Mouse (Mus musculus) 416B (cell line): ENCODE results near the gene Bax.

Source experiments
- DNase-seq: peaks from one replicate; pipeline ENCODE4 v3.0.0; 2011; ENCODE audit warnings: low read depth

Bax gene

DNA sequence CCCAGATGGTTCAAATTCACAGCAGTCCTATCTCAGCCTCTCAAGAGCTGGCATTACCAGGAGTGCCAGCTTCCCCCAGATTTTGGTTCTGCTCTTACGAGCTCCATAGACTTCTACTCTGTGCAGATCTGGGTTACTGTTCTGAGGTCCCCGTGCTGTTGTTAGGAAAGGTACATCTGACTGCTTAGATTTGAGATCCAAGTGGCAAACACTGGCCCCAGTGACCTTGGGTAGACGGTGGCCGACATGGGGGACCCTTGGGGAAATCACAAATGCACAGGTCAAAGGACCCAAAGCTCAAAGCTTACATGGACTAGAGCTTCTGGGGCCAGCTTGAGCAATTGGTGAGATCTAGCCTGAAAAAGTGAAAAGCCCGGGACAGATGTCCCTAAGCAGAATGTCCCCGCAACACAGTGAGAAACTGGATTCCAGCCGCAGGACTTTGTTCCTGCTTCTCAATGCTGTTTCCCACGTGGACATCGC lies 9.9 kb downstream of the Bax start:
- no peak for DNase-seq

DNA sequence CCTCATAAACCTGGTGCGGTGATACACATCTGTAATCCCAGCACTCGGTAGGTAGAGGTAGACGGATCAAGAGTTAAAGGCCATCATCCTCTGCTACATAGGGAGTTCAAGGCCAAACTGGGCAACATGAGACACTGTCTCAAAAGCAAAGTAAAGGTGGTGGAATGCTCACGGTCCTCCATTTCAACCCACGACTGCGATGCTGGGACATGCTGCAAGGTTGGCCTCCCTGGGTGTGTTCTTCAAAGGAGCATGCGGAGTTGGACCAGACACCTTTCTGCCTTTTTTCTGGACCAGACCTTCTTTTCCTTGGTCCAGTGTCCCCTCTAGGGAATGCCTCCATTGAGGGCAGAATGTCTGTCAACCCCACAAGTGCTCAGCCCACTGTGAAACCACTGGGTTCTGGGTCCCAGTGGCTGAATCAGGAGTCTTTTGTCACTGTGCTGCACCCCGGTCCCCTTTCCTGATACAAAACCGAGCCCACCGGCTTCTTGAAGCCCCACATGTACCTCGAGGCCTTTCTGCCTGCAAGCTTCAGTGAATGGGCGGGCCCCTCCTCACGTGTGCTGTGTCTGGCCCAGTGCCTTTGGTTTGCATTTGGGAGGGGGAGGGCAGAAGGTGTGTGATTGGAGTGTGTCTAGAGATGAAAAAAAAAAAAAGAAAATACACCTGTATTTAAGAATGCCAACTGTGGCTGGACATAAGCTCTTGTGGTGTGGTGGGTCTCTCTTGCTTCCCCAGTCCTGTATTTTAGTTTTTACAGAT lies 10.6 kb downstream of the Bax start:
- DNase-seq = no peak

DNA sequence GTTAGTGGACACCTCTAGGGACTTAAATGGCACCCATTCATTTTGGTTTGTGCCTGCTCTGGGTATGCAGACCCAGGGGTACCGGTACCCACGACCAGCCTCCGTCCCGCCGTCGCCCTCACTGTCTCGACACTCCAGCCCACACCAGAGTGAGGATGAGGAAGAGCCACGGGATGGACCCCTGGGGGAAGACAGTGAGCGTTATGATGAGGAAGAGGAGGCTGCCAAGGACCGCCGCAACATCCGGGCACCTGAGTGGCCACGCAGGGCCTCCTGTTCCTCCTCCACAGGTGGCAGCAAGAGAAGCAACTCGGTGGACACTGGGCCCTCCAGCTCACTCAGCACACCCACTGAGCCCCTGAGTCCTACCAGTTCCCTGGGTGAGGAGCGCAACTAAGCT lies 11.7 kb downstream of the Bax start:
- DNase-seq = no peak

DNA sequence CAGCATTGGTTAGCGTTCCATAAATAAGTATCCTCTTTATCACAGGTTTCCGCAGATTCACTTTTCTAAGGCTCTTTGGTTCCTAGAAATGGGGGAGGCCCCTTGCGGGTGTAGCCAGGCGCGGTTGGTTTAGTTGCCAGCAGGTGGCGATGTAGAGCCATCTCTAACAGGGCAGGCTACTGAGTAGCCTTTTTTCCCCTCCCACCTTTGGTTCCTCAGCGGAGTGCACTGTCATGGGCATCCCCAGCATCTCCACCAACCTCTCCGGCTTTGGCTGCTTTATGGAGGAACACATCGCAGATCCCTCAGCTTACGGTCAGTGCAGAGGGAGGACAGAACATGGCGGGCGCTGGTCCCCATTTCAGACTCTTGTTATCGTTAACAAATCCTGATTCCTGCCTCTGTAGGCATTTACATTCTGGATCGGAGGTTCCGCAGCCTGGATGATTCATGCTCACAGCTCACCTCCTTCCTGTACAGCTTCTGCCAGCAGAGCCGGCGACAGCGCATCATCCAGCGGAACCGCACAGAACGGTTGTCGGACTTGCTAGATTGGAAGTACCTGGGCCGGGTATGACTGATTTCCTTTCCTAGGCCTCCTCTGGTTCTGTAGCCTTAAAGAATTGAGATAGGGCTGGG lies 15.2 kb downstream of the Bax start:
- peak; percentile 84 for DNase-seq

DNA sequence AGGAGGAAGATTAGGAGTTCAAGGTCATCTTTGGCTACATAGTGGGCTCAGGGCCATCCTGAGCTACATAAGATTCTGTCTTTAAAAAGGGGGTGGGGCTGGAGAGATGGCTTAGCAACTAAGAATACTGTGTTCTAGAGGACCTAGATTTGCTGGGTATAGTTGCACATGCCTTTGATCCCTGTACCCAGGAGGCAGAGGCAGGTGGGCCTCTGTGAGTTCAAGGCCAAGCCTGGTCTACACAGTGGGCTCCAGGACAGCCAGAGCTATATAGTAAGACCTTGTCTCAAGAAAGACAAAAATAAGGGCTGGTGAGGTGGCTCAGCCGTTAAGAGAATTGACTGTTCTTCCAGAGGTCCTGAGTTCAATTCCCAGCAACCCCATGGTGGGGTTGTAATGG lies 16.7 kb downstream of the Bax start:
- no peak for DNase-seq

DNA sequence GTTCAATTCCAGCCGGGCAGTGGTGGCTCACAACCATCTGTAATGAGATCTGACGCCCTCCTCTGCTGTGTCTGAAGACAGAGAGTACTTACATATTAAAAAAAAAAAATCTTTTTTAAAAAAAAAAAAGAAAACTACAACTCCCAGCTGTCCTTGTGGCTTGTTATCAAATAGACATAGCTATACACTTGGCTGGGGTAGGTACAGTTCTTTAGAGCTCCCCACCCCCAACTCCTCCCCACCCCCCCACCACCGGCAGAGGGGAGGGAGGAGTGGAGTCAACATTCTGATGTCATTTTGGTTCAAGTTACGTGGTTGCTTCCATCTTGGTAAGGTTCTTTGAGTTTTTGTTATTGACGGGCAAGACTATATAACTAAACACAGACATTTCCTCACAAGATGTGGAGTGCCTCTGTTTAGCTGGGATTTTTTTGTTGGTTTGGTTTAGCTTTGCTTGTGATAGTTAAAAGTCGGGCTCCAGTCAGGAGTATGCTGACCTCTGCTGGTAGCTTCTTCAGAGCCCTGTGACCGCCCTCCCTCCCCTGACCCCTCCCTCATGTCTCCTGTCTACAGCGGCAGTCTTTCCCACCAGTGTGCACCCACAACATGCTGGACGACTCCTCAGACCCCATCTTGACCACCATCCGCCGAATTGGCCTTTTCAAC lies 19.2 kb downstream of the Bax start:
- peak; percentile 46 for DNase-seq

DNA sequence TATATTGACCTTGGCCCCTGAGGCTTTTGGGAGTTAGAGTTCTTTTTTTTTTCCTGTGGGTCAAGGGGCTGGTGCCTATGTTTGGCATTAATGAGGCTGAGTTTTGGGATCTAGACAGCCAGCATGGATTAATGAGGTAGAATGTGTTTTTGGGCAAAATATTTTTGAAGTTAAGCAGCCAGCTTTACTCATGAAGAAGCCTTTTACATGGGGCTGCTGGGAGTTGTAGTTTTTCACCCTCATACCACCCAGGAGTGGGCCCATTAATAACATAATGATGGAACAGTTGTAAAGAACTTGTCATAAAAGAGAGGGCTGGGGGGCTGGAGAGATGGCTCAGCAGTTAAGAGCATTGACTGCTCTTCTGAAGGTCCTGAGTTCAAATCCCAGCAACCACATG lies 20.1 kb downstream of the Bax start:
- no peak for DNase-seq

DNA sequence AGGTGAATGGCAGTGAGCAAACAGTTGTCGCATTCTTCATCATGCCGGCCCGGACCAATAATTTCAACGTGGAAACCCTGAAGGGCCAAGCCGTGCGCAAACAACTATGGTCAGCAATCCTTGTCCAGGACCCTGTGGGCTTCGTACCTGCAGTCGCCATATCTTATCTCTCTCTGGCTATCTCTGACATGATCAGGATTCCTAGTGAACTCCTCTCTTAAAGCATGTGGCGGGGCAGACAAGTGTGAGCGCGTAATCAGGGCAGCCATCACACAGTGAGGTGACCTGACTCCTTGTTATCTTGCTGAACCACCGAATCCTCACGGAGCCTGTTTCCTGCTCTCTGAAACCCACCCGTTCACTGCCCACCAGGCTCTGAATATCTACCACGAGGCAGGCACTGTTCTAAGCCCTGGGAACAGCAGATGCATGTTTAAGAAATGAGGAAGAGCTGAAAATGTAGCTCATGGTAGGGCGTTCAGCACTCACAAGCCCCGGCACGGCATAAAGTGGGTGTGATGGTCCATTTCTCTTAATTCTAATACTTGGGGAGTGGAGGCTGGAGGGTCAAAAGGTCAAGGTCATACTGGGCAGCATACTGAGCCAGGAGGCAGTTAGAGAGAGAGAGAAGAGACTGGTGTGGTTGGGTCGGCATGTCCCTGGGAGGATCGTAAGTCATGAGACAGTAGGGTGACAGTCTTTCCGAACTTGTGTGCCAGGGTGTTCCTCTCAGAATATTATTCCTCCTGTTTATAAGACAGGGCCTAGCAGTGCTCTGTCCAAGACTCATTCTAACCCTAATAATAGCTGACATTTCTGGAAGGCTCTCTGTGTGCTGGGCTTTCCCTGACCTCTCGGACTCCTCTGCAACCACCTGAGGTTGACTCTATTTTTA lies 22.9 kb downstream of the Bax start:
- no peak for DNase-seq

DNA sequence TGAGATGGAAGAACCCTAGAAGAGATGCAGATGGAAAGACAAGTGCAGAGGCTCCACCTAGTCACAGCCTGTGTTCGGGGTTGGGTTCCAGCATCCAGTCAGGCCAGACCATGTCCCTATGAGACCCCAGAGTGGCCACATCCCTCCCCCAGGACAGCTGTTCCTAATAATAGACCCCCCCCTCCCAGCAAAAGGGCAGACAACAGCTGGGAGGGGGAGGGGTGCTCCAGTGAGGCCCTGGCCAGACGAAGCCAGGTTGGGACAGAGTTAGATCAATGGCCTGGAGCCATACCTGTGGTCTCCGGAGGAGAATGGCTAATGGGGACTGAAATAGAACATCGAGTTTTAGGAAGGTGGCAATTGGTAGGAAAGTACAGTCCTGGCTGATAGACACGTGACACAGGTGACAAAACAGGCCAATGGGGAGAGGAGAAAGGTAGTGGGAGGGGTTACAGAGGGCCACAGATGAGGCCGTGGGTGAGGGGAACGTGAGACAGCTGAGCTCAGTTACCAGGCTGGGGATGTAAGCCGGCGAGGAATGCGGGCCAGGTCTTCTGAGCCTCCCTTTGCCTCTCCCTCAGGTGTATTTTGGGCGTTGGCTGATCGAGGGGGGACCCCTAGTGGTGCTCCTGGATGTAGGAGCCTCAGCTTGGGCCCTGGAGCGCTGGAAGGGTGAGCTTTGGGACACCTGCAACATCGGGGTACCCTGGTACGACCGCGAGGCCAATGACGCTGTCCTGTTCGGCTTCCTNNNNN lies 29.0 kb downstream of the Bax start, which contains the start of gene Ruvbl2:
Gene Ruvbl2, minus strand, starts transcription at position 576 of the 756 bp plus-strand sequence.
- no peak for DNase-seq

DNA sequence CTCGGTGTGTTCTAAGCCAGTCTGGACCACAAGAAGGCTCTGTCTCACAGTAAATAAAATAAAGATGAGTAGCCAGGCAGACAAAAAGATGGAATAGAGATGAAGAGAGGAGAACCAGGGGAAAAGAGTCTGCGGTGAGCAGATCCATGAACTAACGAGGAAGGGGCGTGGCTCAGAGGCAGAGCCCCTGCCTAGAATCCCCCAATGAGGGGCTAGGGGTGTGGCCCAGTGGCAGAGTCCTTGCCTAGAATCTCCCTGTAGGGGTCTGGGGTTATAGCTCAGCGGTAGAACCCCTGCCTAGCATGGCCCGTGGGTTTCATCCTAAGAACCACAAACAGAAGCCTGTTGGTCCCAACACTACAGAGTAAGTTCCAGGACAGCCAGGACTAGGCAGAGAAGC lies 29.7 kb downstream of the Bax start:
- no peak for DNase-seq

DNA sequence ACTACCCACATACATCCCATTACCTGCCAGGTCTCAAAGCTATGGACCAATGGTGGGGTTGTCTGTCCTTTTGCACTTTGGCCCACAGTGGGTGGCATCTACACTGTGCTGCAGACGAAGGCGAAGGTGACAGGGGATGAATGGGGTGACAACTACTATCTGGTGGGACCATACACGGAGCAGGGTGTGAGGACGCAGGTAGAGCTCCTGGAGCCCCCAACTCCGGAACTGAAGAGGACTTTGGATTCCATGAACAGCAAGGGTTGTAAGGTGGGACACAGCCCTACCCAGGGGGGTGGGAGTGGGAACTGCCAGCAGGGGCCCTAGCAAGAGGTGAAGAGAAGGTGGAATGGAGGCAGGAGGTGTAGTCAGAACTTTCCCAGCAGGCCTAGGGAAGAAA lies 30.3 kb downstream of the Bax start:
- DNase-seq = no peak

DNA sequence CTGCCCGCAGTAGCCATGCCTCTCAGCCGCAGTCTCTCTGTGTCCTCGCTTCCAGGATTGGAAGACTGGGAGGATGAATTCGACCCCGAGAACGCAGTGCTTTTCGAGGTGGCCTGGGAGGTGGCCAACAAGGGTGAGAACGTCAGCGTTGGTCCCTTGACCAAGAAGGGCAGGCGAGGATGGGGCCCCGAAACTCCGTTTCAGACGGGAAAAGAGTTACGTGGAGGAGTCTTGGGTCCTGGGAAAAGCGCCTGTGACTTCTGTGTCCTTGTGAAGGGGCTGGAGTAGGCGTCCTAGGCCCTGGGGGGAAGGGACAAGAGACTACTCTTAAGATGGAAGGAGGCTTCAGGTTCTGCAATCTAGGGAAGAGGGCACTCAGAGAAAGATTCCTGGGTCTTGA lies 31.7 kb downstream of the Bax start:
- DNase-seq = no peak

DNA sequence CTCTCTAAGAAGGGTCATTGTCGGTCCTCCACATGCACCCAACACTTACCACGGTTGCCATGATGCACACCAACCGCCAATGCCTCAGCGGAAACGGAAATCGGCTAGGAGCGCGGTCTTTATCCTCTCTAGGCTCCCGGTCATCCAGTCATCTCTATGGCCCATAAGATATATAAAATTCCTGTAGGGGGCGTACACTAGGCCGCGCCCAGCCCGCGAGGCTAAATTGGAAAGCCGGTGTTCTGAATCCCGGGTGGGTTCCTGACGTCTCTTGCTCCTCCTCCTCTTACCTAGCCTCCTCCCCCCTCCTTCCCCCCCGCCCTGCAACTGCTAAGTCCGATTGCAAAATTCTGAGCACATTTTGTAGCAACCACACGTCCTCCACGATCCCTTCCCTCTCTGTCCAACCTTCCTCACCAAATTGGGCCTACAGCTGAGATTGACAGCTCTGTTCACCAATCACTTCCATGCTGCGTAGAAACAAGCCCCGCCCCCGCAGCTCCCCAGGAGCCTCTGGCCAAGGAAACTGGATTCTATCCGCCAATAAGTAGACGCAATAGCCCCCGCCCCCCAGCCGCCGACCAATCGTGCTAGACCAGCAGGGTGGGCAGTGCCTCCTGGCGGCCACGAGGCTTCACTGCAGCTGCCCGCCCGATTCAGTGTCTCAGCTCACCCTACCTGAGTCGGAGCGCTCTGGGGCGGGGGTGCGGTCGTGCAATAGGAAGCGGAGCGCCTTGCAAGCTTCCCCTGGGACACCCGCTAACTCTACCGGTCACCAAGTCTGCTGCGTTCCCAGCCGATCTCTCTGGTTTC lies 32.3 kb downstream of the Bax start, which contains the start of gene Gys1:
Gene Gys1, plus strand, starts transcription at position 642 of the 813 bp plus-strand sequence.
- peak; percentile 100 for DNase-seq

DNA sequence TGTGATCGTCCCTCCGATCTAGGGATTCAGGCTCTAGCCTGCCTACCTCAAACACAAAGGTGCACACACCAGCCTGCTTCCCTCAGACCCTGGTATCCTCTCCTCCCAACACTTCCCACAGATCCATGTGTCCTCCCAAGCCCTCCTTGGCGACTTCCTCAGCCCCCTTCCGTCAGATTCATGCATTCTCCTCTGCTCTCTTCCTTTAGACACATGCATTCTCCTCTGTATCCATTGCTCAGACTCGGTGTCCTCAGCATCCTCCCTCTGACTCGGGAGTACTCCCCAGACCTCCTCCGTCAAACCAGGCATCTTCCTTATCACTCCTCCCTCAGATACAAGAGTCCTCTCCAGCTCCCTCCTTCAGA lies 32.9 kb downstream of the Bax start:
- DNase-seq = no peak

DNA sequence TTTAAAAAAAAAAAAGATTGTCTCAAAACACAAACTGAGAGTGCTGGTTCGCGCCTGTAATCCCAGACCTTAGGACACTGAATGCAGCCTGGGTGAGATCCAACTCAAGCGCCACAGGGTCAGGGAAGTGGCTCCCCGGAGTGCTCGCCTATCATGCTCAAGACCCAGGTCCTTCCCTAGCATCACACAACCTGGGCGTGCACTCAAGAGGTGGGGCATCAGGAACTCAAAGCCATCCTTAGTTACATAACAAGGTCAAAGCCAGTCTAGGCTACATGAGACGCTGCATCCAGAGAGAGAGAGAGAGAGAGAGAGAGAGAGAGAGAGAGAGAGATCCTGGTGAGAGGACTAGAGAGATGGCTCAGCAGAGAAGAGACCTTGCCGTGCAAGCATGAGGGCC lies 40.1 kb downstream of the Bax start:
- DNase-seq = no peak

DNA sequence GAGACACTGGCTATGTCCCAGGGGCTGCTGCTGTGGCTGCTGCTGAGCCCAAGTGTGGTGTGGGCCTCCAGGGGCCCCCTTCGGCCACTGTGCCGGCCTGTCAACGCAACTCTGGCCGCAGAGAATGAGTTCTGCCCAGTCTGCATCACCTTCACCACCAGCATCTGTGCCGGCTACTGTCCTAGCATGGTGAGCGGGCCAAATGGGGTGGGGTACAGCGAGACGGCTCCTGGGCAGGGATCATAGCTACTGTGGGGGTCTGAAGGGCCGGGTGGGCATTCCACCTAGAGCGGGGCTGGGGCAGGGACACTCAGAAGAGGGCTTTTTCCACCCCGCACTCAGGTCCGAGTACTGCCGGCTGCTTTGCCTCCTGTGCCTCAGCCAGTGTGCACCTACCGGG lies 45.5 kb downstream of the Bax start:
- no peak for DNase-seq

DNA sequence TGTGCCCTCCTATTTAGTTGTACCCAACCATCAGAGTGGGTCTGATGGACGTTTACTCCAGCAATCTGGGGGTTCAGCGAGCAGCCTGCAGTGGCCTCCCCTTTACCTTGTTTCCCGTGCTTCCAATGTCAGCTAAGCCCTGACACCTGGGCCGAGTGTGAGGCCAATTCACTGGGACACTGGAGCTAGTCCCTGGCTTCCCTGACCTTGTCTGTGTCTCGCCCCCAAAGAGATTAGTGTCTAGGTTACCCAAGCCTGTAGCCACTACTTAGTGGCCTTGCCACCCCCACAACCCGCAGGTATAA lies 46.1 kb downstream of the Bax start, which contains the start of gene Lhb:
Gene Lhb, plus strand, starts transcription at position 206 of the 305 bp plus-strand sequence.
- no peak for DNase-seq

DNA sequence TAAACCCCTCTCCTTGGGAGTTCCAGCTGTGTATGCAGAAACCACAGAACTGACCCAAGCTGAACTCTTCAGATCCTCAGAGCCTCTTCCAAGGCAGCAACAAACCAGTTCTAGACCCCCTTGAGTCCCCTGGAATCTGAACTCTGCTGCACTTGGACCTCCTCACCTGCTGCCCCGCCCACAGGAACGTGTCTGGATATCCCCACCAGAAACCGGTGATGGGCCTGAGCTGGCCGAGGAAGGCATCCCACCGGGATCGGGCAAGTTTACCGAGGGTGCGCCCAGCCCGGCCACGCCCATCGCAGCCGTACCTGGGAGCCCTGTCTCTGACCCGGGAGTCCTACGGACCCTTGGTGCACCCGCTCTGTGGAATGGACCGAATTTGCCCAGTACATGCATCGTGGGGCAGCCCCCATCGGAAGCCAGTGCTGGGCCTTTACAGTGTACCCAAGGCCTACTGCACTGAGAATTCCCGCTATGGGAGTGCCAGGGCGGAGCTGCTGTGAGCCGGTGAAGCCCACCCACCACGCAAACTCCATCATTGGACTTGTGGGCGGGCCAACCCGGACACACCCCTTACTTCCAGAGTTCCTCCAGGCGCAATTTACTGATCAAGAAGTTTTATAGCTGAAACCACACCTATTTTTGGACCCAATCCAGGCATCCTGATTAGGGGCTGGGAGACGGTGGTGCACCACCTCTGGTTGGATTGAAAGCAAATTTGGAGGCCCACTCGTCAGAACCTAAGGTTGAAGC lies 46.7 kb downstream of the Bax start:
- DNase-seq = no peak

DNA sequence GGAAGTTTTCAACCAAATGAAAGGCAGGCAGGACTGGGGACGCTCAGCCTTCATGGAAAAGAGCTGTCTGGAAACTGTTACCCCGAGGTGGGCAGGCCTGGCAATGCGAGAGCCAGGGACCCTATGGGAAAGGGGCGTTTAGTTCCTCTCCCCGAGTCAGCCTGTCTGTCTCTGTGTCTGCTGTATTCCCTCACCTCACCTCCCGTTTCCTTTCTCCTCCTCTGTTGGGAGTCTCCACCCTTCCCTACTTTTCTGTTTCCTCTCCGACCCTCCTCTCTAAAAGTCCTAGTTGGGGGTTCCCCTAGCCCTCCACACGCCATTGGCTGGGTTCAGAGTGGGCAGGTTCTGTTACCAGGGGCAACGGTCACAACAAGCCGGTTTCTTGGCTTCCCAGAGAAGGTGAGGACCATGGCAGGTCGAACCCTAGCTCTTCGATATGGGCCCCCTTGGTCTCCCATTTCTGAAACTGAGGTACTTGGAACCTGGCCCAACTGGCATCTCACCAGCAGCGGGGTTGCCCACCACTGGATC lies 48.7 kb downstream of the Bax start:
- no peak for DNase-seq

DNA sequence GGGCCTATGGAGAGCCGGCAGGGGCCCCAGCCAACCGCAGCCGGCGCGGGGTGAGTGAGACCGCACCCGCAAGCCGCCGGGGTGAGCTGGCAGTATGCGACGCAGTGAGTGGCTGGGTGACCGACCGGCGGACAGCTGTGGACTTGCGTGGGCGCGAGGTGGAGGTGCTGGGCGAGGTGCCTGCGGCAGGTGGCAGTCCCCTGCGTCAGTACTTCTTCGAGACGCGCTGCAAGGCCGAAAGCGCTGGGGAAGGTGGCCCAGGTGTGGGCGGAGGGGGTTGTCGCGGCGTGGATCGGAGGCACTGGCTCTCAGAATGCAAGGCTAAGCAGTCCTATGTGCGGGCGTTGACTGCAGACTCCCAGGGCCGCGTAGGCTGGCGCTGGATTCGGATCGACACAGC lies 51.1 kb downstream of the Bax start:
- no peak for DNase-seq
